Mouse (Mus musculus): ENCODE measurements around the gene Hs1bp3.

DNA sequence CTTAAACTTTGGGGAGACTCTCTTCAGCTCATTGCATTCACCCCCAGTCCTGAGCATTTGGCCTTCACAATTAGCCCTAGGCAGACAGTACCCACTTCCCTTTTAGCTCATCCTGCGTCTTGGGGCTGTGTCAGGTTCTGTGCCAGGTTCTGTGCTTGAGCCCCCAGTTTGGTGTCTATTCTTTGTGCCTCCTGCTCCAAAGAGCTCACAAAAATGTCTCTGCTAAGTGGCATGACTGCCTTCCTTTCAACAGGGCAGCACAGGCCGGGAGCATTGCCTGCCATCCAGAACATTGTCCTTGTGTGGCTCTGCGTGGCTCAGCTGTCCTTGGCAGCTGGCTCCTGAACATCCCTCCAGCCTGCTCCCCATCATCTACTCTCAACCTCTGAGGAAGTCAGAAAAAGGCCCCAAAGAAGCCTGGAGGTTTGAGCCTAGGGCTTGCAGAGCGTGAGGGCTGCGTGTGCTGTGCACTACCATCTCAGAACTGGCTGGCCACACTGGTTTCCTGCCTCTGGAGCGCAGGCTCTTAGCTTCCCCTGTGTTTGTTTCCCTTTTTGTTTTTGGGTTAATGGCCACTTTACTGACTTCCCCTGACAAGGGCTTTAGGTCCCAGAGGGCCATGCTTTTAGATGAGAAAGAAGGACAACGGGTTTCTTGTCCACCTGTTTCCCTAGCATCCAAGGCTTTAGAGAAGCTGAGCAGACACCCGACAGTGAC, 34.7 kb downstream of the Hs1bp3 start:
- TF ChIP-seq CTCF (IDR thresholded peaks at IDR 0.05; ENCODE audit: insufficient read depth, low read depth, low read length) (no peak), POLR2A (IDR thresholded peaks at IDR 0.05; ENCODE audit: insufficient read depth, low read depth, low read length) (no peak)
